Mouse (Mus musculus) liver, adult (tissue): Measurements from ENCODE around the gene Mtf1.

Experiments
- GATA4 ChIP-seq: IDR thresholded peaks from 2 replicates; pipeline ENCODE4 v1.6.1; 2014; ENCODE audit warnings: mild to moderate bottlenecking, low read length; ENCODE audit not compliant: insufficient replicate concordance

Gene Mtf1

GRCm38 (mm10) chr4:124880599-124880998, 78.7 kb downstream of the Mtf1 start, which contains the start of gene Epha10:
Gene Epha10, plus strand, starts transcription at chr4:124880899.
- no peak for TF ChIP-seq GATA4

DNA sequence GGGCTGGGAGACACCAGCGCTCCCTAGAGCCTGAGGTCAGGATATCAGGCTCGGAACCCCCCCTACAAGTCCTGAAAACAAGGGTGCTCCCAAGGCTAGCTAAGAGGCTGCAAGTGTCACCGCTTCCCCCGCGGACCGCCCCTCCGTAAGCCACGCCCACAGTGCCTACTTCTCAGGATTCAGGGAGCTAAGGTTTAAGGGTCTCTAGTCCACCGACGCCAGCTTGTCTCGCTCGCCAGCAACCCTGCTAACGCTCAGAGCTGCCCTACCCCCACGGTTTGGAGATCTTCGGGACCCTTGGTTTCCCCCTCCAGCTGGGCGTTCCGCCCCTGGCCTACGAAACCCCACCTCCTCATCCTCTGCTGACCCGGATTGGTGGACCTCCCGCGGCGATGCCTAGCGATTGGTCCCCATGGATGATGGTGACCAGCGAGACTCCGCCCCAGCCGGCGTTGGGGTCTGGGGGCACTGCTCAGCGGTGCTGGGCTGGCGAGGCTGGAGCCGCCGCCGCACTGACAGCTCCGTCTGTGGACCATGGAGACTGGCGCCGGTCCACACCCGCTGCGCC, 79.5 kb downstream of the Mtf1 start:
- no peak for TF ChIP-seq GATA4

DNA sequence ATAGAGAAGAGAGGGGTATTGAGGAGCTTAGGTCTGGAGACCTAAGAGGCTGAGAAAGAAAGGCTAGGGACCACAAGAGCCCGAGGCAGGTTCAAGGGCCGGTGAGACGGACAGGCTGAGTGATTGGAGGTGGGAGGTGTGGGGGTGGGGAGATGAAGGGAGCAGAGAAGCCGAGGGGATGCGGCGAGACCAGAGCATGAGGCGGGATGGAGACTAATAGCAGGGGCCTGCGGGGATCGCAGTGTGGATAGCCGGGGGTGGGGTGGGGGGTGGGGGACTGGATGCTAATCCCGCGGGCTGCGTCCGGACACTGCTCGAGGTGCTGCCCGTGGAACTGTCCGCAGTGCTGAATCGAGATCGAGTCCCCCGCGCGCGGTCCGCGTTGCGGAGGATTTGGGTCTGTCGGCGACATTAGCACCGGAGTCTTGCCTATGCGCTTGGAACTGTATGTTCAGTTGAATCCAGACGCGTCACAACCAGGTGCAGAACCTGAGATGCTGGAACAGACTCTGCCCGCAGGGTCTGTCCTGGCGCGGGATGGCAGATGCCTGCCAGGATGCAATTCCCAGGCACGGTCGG, 80.3 kb downstream of the Mtf1 start:
- no peak for TF ChIP-seq GATA4

- no peak for TF ChIP-seq GATA4
These were observed 86.8 kb downstream of the Mtf1 start for GRCm38 (mm10) chr4:124888702-124889101.

DNA sequence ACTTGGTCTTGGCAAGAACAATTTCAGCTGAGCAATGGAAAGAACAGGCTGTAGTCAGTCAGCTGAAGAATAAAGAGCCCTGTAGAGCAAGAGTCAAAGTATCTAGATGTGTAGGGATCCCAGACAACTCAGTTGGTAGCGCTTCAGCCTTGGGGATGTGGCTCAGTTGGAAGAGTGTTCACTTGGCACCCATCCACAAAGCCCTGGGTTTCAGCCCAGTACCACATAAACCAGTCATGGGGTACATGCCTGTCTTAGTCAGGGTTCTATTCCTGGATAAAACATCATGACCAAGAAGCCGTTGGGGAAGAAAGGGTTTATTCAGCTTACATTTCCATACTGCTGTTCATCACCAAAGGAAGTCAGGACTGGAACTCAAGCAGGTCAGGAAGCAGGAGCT, 88.0 kb downstream of the Mtf1 start:
- TF ChIP-seq GATA4, result no peak

DNA sequence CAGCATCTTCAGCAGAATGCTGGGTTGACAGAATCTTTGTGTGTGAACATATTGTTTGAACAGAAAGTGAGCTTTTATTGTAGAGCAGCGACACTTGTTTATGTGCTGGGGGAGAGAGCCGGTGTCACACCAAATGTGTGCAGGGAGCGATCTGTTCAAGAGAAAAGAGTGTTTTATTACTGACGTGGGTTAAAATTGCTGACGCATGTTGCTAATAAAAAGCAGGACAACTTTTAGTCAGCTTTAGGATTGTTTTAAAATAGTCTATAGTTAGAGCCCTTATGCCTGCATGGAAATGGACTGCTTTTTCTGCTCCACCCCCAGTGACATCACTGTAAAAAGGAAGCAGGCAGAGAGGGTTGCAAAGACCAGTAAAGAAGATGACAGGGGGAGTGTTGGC, 88.9 kb downstream of the Mtf1 start:
- no peak for TF ChIP-seq GATA4

- no peak for TF ChIP-seq GATA4
These were observed 91.9 kb downstream of the Mtf1 start for GRCm38 (mm10) chr4:124893769-124894168.

GRCm38 (mm10) chr4:124894508-124895428, 92.9 kb downstream of the Mtf1 start:
- TF ChIP-seq GATA4, result no peak

DNA sequence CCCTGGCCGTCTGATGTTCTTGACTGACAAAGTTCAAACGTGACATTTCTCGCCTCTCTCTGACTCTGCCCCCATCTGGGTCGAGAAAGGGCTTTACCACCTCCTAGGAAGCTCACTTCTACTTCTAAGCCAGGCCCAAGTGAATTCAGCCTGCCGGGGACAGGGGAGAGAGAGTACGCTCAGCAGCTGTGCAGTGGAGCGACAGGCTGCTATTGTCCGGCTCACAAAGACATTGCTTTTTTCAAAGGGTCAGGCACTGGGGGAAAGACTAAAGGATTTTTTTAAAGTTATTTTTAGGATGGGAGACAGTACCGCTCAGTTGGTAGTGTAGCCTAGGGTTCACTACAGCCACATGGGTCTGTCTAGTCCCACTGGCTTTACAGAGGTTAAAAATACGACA, 96.5 kb downstream of the Mtf1 start:
- no peak for TF ChIP-seq GATA4
